Mouse (Mus musculus) T-helper 17 cell (primary cell): ENCODE results near the gene Ctsk.

ENCODE experiments used
- in situ Hi-C, 2 experiments: fragments of 300-600 bp; cut with MboI, MseI; formaldehyde crosslinking; loops; 1 replicate in 1 of 2; 2 replicates in 1 of 2; pipeline ENCODE4 v1.15.1; 2025; ENCODE audit warnings: high pct_unique_total_duplicates in 2 of 2

Gene Ctsk

GRCm38 (mm10) chr3:95499024-95499423, at the start of gene Ctsk:
Gene Ctsk (plus strand): TSS chr3:95499256.
- in situ Hi-C loops, result no loop called here

DNA sequence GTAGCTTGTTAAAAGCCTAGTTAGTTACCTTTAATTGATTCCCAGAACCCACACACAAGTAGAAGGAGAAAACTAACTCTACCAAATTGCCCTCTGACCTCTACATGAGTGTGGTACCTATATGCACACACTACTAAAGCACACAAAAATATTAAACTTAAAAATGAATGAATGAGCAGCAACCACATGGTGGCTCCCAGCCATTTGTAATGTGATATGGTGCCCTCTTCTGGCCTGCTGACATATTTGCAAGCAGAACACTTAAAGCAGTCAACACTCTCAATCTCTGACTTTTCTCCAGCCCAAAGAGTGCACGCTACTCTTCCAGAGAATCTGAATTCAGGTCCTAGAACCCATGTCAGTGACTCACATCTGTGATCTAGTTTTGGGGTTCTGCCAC, 48.6 kb upstream of the Ctsk start:
- in situ Hi-C loops, result loop anchor here in 1 of 2 experiments (10.0 kb wide), 1 partner anchor 106 kb away; no protein-coding TSS in a partner anchor

- in situ Hi-C loops, result loop anchor here in 1 of 2 experiments (10.0 kb wide), 1 partner anchor 106 kb away; no protein-coding TSS in a partner anchor
Measured at GRCm38 (mm10) chr3:95450915-95451314, 48.1 kb upstream of the Ctsk start.

DNA sequence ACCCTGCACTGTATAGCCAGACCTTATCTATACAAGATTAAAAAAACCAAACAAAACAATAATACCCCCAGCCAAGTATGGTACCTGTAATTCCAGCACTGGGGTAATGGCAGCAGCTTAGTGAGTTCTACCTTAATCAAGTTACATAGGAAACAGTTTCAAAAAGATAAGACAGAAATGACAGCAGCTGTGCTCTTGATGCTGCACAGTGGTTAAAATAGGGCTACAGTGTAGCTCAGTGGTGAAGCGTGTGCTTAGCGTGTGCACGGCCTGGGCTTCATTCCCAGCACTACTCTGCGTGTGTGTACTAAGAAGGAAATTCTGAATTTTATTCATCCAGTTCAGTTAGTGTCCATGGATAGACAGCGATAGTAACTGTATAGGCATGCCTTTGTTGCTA, 42.7 kb upstream of the Ctsk start:
- in situ Hi-C loops, result loop anchor here in 1 of 2 experiments (10.0 kb wide), 1 partner anchor 112 kb away; no protein-coding TSS in a partner anchor

- in situ Hi-C loops, result loop anchor here in 1 of 2 experiments (10.0 kb wide), 1 partner anchor 113 kb away; no protein-coding TSS in a partner anchor
Measured at GRCm38 (mm10) chr3:95457758-95458157, 41.3 kb upstream of the Ctsk start.

GRCm38 (mm10) chr3:95459381-95459780, 39.7 kb upstream of the Ctsk start:
- in situ Hi-C loops, result loop anchor here in 1 of 2 experiments (10.0 kb wide), 1 partner anchor 115 kb away; no protein-coding TSS in a partner anchor

DNA sequence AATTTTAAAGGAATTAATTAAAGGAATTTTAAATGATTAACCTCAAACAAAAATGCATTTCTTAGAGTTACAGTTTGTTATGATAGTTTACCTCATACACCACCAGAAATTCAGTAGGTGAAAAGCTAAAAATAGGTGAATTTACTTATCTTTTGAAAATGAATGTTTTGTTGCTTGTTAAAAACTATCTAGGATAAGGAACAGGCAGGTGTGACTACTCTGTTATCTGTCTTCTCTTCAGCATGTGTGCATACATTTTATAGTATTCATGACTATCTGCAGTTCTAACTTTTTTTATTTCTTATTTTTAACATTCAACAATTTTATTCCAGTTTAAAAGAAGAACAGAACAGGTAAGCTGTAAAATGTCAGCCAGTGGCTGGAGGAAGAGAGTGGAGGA, 35.2 kb upstream of the Ctsk start:
- in situ Hi-C loops, result no loop called here

DNA sequence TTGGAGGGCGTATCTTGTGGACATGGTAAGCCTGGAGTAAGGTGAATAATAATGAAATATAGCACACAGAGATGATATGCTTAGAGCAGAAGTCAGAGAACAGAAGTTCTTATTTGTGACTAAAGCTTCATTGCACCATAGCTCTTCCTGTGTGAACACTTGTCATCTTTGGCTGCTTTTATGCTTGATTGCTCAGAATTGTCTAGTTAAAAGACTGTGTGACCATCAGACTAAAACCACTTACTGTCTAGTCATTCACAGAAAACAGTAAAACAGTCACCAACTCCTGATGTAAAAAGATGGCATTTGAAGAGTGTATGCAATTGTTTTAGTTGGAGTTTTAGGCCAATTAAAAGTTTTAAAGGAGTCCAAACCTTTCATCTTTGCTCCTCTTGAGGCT, 20.1 kb upstream of the Ctsk start:
- in situ Hi-C loops, result no loop called here

GRCm38 (mm10) chr3:95486421-95486820, 12.6 kb upstream of the Ctsk start:
- in situ Hi-C loops, result no loop called here

- in situ Hi-C loops, result no loop called here
Measured at GRCm38 (mm10) chr3:95488679-95489078, 10.4 kb upstream of the Ctsk start.

DNA sequence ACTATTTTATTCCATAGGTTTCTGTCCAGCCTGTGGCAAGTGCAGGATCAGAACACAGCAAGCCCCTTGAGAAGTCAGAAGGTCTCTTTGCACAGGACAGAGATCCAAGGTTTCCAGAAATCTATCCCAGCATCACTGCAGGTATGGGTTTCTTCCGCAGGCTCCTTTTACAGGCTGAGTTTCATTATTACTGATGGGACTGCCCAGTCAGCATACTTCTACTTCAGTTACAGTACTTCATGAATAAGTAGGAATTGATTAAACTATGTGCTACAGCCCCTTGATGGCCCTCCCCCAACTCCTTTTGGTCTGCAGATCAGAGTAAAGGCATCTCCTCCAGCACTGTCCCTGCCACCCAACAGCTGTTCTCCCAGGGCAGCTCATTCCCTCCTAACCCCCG, 8.8 kb upstream of the Ctsk start:
- in situ Hi-C loops, result no loop called here

DNA sequence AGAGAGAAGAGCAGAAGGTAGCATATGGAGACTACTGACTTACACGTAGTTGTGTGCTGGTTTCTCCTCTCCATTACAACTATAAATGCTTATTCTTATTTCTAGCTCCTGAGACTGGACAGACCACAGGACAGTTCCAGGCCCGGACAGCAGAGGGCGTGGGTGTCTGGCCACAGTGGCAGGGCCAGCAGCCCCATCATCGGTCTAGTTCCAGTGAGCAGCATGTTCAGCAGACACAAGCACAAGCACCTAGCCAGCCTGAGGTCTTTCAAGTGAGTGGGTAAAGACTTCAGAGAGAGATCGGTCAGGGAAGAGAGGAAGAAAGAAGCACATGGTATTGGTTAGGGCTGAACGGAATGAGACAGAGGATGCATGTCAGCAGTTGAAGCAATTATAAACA, 4.7 kb upstream of the Ctsk start:
- in situ Hi-C loops, result no loop called here

GRCm38 (mm10) chr3:95498229-95498628, 827 bp upstream of the Ctsk start:
- in situ Hi-C loops, result no loop called here

DNA sequence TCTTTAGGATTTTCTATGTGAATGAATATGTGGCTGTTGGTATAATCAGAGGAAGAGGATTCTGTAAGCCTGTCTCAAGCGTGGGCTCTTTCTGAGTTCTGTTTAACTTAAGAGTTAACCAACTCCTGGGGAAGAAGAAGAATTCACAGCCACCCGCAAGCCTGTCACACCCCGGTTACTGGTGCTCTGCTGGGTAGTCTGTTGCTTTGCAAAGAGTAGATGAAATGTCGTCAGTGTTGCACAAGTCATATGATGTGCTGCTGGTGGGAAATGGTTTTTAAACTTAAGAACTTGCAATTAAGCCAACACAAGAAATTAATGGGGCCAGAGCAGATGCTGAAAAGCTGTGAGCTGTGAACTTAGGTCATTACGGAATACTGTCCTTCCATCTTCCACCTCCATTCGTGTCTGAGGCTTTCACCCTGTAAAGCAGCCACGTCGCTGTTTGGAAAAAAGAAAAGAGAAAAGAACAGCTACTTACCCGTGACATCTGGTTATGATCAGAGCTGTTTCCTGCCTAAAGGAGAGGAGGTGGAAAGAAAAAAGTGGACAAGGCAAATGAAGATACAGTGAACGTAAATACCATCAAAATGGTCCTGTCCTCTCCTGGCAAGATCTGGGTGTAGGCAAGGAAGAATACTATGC, 562 bp downstream of the Ctsk start:
- in situ Hi-C loops, result no loop called here

- in situ Hi-C loops, result no loop called here
Measured at GRCm38 (mm10) chr3:95502312-95502711, 3.3 kb downstream of the Ctsk start.

GRCm38 (mm10) chr3:95509348-95509747, 10.3 kb downstream of the Ctsk start:
- in situ Hi-C loops, result no loop called here

- in situ Hi-C loops, result no loop called here
Measured at GRCm38 (mm10) chr3:95511611-95512180, 12.6 kb downstream of the Ctsk start.

- in situ Hi-C loops, result no loop called here
Measured at GRCm38 (mm10) chr3:95516614-95517041, 17.6 kb downstream of the Ctsk start.

GRCm38 (mm10) chr3:95517493-95517898, 18.4 kb downstream of the Ctsk start:
- in situ Hi-C loops, result no loop called here

DNA sequence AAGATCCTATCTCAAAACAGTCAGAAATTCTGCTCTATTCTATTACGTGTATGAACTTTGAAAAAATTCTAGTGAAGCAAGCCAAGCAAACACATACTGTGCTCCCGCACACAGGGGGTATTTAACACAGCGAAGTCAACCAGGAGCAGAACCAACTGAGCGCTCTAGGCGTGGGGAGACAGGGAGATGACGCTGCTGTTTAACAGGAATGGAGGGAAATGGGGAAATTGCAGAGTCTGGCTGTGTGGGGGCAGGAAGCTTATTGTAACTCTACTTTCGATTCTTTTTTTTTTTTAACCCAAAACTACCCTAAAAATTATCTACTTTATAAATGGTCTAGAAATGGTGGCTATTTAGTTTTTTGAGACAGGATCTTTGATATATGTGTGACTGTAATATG, 19.8 kb downstream of the Ctsk start:
- in situ Hi-C loops, result no loop called here

GRCm38 (mm10) chr3:95519315-95519714, 20.3 kb downstream of the Ctsk start:
- in situ Hi-C loops, result no loop called here

DNA sequence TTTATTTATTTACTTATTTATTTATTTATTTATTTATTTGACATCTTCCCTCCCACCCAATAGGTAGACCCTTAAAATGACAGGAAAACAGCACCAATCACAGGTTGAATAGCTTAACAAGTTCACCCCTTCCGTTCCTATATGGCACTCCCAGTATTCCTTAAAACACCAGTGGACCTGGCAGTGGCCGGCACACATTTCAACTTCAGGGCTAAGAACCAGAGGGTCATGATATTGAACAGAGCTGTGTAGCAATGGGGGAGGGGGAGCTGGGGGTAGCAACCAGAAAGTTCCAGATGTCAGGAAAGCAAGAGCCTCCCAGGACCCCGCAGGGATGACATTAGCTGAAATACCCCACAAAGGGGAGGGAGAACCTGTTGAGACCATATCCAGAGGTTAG, 21.0 kb downstream of the Ctsk start:
- in situ Hi-C loops, result no loop called here

GRCm38 (mm10) chr3:95521168-95521567, 22.1 kb downstream of the Ctsk start:
- in situ Hi-C loops, result no loop called here
